Mouse (Mus musculus): ENCODE results near the gene Efcab1.
"Not testable (repeated sequence)": the region's sequence is repeated elsewhere in the genome, so short reads cannot be mapped to it uniquely, and the experiment has no call there.

Gene Efcab1

GRCm38 (mm10) chr16:14906393-14907100, at the start of gene Efcab1:
Gene Efcab1 (plus strand): TSS chr16:14906606.
- no peak for DNase-seq

- DNase-seq: peak; percentile 15
Measured at GRCm38 (mm10) chr16:14859443-14859842, 47.0 kb upstream of the Efcab1 start.

- no peak for DNase-seq
Measured at GRCm38 (mm10) chr16:14884916-14885315, 21.5 kb upstream of the Efcab1 start.

GRCm38 (mm10) chr16:14885372-14885771, 21.0 kb upstream of the Efcab1 start:
- no peak for DNase-seq

GRCm38 (mm10) chr16:14892492-14892891, 13.9 kb upstream of the Efcab1 start:
- no peak for DNase-seq

GRCm38 (mm10) chr16:14893864-14894263, 12.5 kb upstream of the Efcab1 start:
- DNase-seq: no peak

- no peak for DNase-seq
Measured at GRCm38 (mm10) chr16:14894713-14895112, 11.7 kb upstream of the Efcab1 start.

GRCm38 (mm10) chr16:14895543-14895942, 10.9 kb upstream of the Efcab1 start:
- DNase-seq: no peak

- not testable (repeated sequence) for DNase-seq
Measured at GRCm38 (mm10) chr16:14930711-14931110, 24.3 kb downstream of the Efcab1 start.

GRCm38 (mm10) chr16:14936478-14937166, 30.2 kb downstream of the Efcab1 start:
- not testable (repeated sequence) for DNase-seq

- no peak for DNase-seq
Measured at GRCm38 (mm10) chr16:14939552-14939951, 33.1 kb downstream of the Efcab1 start.

- no peak for DNase-seq
Measured at GRCm38 (mm10) chr16:14939994-14940715, 33.7 kb downstream of the Efcab1 start.

- no peak for DNase-seq
Measured at GRCm38 (mm10) chr16:14940898-14941297, 34.5 kb downstream of the Efcab1 start.

GRCm38 (mm10) chr16:14943530-14943929, 37.1 kb downstream of the Efcab1 start:
- no peak for DNase-seq

- DNase-seq: not testable (repeated sequence)
Measured at GRCm38 (mm10) chr16:14947561-14947960, 41.2 kb downstream of the Efcab1 start.

GRCm38 (mm10) chr16:14951894-14952293, 45.5 kb downstream of the Efcab1 start:
- DNase-seq: no peak

GRCm38 (mm10) chr16:14959743-14960142, 53.3 kb downstream of the Efcab1 start:
- no peak for DNase-seq

- no peak for DNase-seq
Measured at GRCm38 (mm10) chr16:14973696-14974095, 67.3 kb downstream of the Efcab1 start.

GRCm38 (mm10) chr16:14979228-14979627, 72.8 kb downstream of the Efcab1 start:
- no peak for DNase-seq

GRCm38 (mm10) chr16:14989614-14990268, 83.3 kb downstream of the Efcab1 start:
- DNase-seq: no peak

- no peak for DNase-seq
Measured at GRCm38 (mm10) chr16:14991001-14991400, 84.6 kb downstream of the Efcab1 start.

- no peak for DNase-seq
Measured at GRCm38 (mm10) chr16:14992461-14993107, 86.2 kb downstream of the Efcab1 start.

- DNase-seq: no peak
Measured at GRCm38 (mm10) chr16:15014724-15015123, 108.3 kb downstream of the Efcab1 start.
